Mouse (Mus musculus) left cerebral cortex, adult 18-20 months (tissue): Measurements from ENCODE around the gene Adgrf1. TPM values are rescaled to one million over a fixed set of nuclear protein-coding genes. Genes with fewer than 3 reads are reported as not detected.

Experiments
- DNase-seq, 2 experiments: peaks; one replicate each; pipeline ENCODE4 v3.0.0; 2021 to 2022; ENCODE audit warnings: low spot score in 2 of 2, mixed read lengths in 1 of 2
- total RNA-seq, 2 experiments: library from RNA; stranded (reverse); gene quantifications; 2 replicates each; pipeline ENCODE4 v1.2.3; 2021

Adgrf1 gene
- total RNA-seq, 2 experiments from 2014 or later, result not detected

- DNase-seq, result no peak
These were observed 90.9 kb downstream of the Adgrf1 start for GRCm38 (mm10) chr17:43361021-43361420.

DNA sequence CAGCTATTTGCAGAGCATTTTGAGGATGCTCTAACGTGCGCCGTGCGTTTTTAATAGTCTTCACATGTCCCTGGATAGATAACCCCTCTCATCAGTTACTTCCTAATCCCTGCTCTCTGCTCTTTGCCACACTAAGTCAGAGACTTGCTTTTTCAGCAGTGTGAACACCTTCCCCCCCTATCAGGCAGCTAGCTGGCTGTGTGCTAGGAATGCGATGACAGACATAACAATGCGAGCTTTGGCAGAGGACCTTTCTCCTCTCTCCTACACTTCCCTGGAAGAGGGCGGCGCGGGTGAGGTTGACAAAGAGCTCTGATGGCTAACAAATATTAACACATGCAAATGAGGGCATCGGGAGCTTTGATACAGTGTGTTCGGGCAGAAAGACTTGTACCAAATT lies 92.2 kb downstream of the Adgrf1 start:
- DNase-seq, result no peak

DNA sequence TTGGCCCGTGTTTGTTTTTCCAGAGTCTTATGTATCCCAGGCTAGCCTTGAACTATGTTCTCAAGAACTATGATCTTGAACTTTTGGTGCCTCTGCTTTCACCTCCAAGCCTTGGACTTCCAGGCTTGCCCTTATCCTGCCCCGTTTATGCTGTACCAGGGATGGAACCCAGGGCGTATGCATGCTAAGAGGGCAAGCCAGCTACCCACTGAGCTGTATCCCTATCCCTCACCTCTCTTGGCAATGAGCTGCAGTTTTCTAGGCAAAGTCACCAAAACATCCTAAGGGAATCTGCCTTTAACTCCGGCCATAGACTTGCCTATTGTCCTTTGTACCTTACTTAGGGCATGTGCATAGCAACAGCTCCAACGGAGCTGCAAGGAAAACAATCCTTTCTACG lies 92.8 kb downstream of the Adgrf1 start:
- DNase-seq, result no peak

GRCm38 (mm10) chr17:43363921-43364320 lies 93.8 kb downstream of the Adgrf1 start:
- DNase-seq, result no peak

- DNase-seq, result no peak
These were observed 95.2 kb downstream of the Adgrf1 start for GRCm38 (mm10) chr17:43365297-43365696.

GRCm38 (mm10) chr17:43366486-43366885 lies 96.4 kb downstream of the Adgrf1 start:
- no peak for DNase-seq

GRCm38 (mm10) chr17:43368171-43368576 lies 98.0 kb downstream of the Adgrf1 start:
- DNase-seq, result no peak

- no peak for DNase-seq
These were observed 102.5 kb downstream of the Adgrf1 start for GRCm38 (mm10) chr17:43372604-43373003.

DNA sequence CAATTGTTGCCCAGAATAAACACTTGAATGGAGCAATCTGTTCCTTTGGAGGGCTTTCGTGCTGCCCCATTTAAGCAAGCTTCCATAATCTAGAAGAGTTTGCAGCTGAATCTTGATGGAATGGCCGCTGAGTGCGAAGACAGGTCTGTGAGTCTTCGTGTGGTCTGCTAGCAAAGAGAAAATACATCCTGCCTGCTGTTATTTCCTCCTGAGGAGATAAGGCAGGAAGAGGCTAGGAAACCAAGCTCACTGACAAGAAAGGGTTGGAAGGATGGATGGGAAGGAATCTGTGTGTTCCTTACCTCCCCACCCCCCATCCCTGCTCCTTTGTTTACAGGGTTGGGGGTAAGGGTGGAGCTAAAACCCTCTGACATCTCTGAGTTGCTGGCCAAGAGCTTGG lies 103.9 kb downstream of the Adgrf1 start:
- no peak for DNase-seq

Other genes starting within 250 kb of the Adgrf1 start
- 10 to 100 TPM; 28.4 to 28.8 TPM for gene Adgrf5, start 90.1 kb downstream of the Adgrf1 start, total RNA-seq
- not detected for gene Mep1a, start 232.5 kb downstream of the Adgrf1 start, total RNA-seq